8 mouse cellular contexts compared by ENCODE assay signal in genomic region chr11:83849529-83850335, GRCm38 (mm10). TPM values are rescaled to one million over a fixed set of nuclear protein-coding genes. Genes with fewer than 3 reads are reported as not detected.
DNase-seq lines count a peak whose midpoint lies in the region; ATAC-seq and TF ChIP-seq lines count a peak whose summit lies in the region.

Gene Hnf1b, plus strand, starts transcription at chr11:83850063.

- TF ChIP-seq POLR2A in liver, adult 2 months (IDR thresholded peaks at IDR 0.05; ENCODE audit: extremely low read depth, insufficient read depth, low read length) = no peak
- no peak for TF ChIP-seq POLR2A in bone marrow macrophage, adult 2 months (IDR thresholded peaks at IDR 0.05; ENCODE audit: borderline replicate concordance, low read depth, low read length)

- H3K27me3 ChIP-seq in liver, adult 2 months (ENCODE audit: control insufficient read depth, insufficient read depth, low read length) = no peaks in the 10 kb centered on the region
- peaks cover 51% of the 10 kb centered on the region for H3K27me3 ChIP-seq in heart, embryonic 16.5 days (ENCODE audit: control insufficient read depth, insufficient read depth, low read length)

- H3K4me3 ChIP-seq in liver, adult 2 months (ENCODE audit: insufficient read depth, low read depth, low read length) = peak within 1 kb of the TSS; percentile 77
- H3K4me3 ChIP-seq in bone marrow macrophage, adult 2 months (ENCODE audit: insufficient read depth, low read length) = peak within 1 kb of the TSS; percentile 30
- H3K4me3 ChIP-seq in heart, embryonic 16.5 days (ENCODE audit: low read length) = peak within 1 kb of the TSS; percentile 40
- no peak within 1 kb of the TSS for H3K4me3 ChIP-seq in left cerebral cortex, adult 2 months

- peaks cover 3% of the 10 kb centered on the region for H3K4me1 ChIP-seq in liver, adult 2 months (ENCODE audit: control insufficient read depth, insufficient read depth, low read length)
- H3K4me1 ChIP-seq in bone marrow macrophage, adult 2 months (ENCODE audit: control insufficient read depth, insufficient read depth, low read length) = no peaks in the 10 kb centered on the region; the same call in 1 of the 2 replicates
- peaks cover 18% of the 10 kb centered on the region for H3K4me1 ChIP-seq in heart, embryonic 16.5 days (ENCODE audit: control insufficient read depth, insufficient read depth, low read length)

- no peaks in the 10 kb centered on the region for H3K79me2 ChIP-seq in liver, adult 2 months (ENCODE audit: control insufficient read depth, insufficient read depth, low read length)

- H3K27ac ChIP-seq in liver, adult 2 months (replicated peaks; ENCODE audit: insufficient read depth, low read depth, low read length) = peak within 1 kb of the TSS; percentile 98
- no peak within 1 kb of the TSS for H3K27ac ChIP-seq in bone marrow macrophage, adult 2 months (ENCODE audit: insufficient read depth, low read depth, low read length)
- no peak within 1 kb of the TSS for H3K27ac ChIP-seq in heart, embryonic 16.5 days (ENCODE audit: low read length)
- no peak within 1 kb of the TSS for H3K27ac ChIP-seq in left cerebral cortex, adult 2 months

- 1% methylated on average over 30 of the region's 36 CpGs for WGBS in liver, adult 2 months
- WGBS in heart, embryonic 16.5 days = 3% methylated on average over 36 of the region's 36 CpGs

- DNase-seq in liver, adult 2 months (ENCODE audit: extremely low read depth, low read depth, low spot score) = peak; percentile 39
- no peak for DNase-seq in liver
- peak; percentile 42 to 46 for DNase-seq in lung, adult 18-20 months
- no peak for DNase-seq in left cerebral cortex, adult 2 months (ENCODE audit: extremely low spot score in 1 of 2, low spot score in 2 of 2)

- H3K9ac ChIP-seq in liver, adult 2 months (ENCODE audit: low read depth, low read length) = peak within 1 kb of the TSS; percentile 82
- H3K9ac ChIP-seq in heart, embryonic 16.5 days (ENCODE audit: low read length) = peak within 1 kb of the TSS; percentile 34; the same call in 1 of the 2 replicates

- intact Hi-C loops in left cerebral cortex, adult 2 months (cut with DNase I) = loop anchor here (5.0 kb wide), 1 partner anchor 1993 kb away; no protein-coding TSS in a partner anchor

- TF ChIP-seq CTCF in liver, adult 2 months (IDR thresholded peaks at IDR 0.05; ENCODE audit: low read depth, low read length) = 0 out of 2 replicates have a peak, but pooled peaks have one; percentile 0
- no peak for TF ChIP-seq CTCF in bone marrow macrophage, adult 2 months (IDR thresholded peaks at IDR 0.05; ENCODE audit: low read depth, low read length)
- TF ChIP-seq CTCF in left cerebral cortex, adult 2 months (IDR thresholded peaks at IDR 0.05) = no peak

- ATAC-seq in heart, embryonic 16.5 days (replicated peaks; ENCODE audit: extremely low read depth, insufficient read depth, low FRiP score) = no peak
- ATAC-seq in inflammation-experienced regulatory T-cells, adult 6 months = no peak
- ATAC-seq in activated CD4-positive, CD25-positive, alpha-beta regulatory T cell, adult 4 months = no peak

- no peaks in the 10 kb centered on the region for H3K9me3 ChIP-seq in heart, embryonic 16.5 days (replicated peaks; ENCODE audit: control insufficient read depth, low read length)

- no peaks in the 10 kb centered on the region for H3K36me3 ChIP-seq in liver, adult 2 months (ENCODE audit: control insufficient read depth, insufficient read depth, low read length)
- no peaks in the 10 kb centered on the region for H3K36me3 ChIP-seq in heart, embryonic 16.5 days (ENCODE audit: control insufficient read depth, insufficient read depth)

- H3K4me2 ChIP-seq in heart, embryonic 16.5 days (ENCODE audit: low read depth, low read length) = peak within 1 kb of the TSS; percentile 58

RNA-seq across cellular contexts. Expression of gene Hnf1b, which starts in this region (rescaled TPM):
- total RNA-seq in liver, adult 2 months (2014; rRNA removed) = 2.2 and 2.4 TPM in 2 replicates
- 13.7 and 14.9 TPM in 2 replicates for polyA plus RNA-seq in liver, adult 2 months (2012; rRNA removed)
- not detected in 2 replicates for polyA plus RNA-seq in bone marrow macrophage, adult 2 months (2012; ENCODE audit: insufficient read depth, insufficient read length, missing spikeins)
- polyA plus RNA-seq in heart, embryonic 16.5 days (2015; fragmentation: Nextera tagmentation; extraction: Ambion mirVana) = 0.21 and 1.2 TPM in 2 replicates
- polyA plus RNA-seq in inflammation-experienced regulatory T-cells, adult 6 months (2017; shearing (Covaris generic)) = not detected
- not detected for polyA plus RNA-seq in activated CD4-positive, CD25-positive, alpha-beta regulatory T cell, adult 4 months (2017; shearing (Covaris generic))
- total RNA-seq in left cerebral cortex, adult 2 months (2021) = under 1 TPM; 0.23 to 0.75 TPM

Comparison
In these comparisons a context has a peak if more than half of its experiments do, and no peak if none do; other contexts are left out.
1. DNase-seq: peak in liver, adult 2 months (single experiment) and lung, adult 18-20 months (2 of 2); none in liver (single experiment) and left cerebral cortex, adult 2 months (0 of 2).